Mouse (Mus musculus) embryo, embryonic 11 days (tissue): ENCODE results near the gene Nrap.
"Not testable (repeated sequence)": the region's sequence is repeated elsewhere in the genome, so short reads cannot be mapped to it uniquely, and the experiment has no call there.

Source experiments
- DNase-seq: peaks from one replicate; pipeline ENCODE4 v3.0.0-alpha.2; 2015

Gene Nrap

GRCm38 (mm10) chr19:56389879-56390278, at the start of gene Nrap:
TSS of gene Nrap (minus strand) at chr19:56390037.
- DNase-seq, result no peak

- no peak for DNase-seq
Observed at GRCm38 (mm10) chr19:56439072-56439434, 49.2 kb upstream of the Nrap start.

DNA sequence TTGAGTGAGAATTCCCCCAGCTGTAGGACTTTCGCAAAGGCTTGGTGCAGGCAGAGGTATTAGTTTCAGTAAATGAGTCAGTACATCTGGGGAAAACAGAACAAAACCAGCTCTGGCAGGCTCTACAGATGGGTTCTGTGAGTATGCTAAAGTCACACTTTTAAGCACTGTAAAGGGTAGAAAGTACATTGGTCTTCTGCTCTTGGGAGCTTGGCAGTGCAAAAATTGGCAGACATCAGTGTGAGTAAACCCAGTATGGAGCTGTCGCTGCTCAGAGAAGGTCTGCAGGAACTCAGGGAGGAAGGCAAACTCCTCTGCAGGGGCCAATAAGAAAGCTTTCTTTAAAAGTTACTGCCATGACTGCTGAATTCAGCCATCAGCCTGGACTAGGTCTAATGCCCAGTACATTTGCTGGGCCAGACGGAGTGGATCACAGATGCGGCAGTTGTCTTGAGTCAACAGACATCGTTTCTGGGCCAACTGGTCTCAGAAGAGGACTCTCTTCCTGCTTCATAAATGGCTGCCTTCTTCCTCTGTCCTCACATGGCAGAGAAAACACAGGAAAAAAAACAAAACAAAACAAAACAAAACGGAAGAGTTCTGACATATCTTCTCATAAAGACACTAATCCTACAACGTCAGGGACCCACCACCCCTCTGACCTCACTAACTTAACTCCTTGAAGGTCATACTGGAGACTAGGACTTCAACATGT, 48.7 kb upstream of the Nrap start:
- no peak for DNase-seq

DNA sequence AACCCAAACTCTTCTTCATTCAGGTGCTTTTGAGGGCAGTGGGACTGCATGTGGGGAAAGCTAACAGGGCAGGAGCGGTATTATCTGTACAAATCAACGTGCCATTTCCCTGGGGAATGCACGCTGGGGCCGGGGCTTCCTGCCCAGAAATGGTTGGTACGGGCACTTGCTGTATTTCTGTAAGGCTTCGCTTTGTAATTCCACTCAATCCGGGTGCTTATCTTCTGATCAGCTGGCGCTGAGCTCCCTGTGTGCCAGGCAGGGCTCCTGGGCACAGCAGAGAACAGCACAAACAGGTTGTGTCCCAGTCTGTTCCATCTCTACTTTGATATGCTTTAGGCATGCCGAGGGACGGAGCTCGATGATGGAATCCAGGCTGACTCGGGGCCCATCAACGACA, 46.5 kb upstream of the Nrap start:
- DNase-seq, result no peak

- no peak for DNase-seq
Observed at GRCm38 (mm10) chr19:56433581-56433980, 43.7 kb upstream of the Nrap start.

- no peak for DNase-seq
Observed at GRCm38 (mm10) chr19:56432706-56433105, 42.9 kb upstream of the Nrap start.

- DNase-seq, result peak; percentile 42
Observed at GRCm38 (mm10) chr19:56430369-56430768, 40.5 kb upstream of the Nrap start.

DNA sequence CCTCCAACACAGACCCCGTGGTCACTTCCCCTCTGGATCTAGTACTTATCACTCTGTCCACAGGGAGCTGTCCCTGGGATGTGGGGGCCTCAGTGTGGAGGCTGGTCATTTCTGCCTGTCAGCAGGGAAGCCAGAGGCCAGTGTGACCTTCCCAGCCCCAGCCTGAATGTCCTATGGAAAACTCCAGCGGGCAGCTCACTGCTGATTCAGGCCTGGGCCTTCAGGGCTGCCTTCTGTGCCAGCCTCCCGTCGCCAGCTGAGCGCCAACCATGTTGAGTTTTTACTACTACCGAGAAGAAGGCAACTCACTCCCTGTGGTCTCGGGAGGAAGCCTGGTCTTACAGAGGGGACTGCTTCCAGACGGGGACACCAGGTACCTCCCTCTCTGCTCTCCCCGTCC, 35.7 kb upstream of the Nrap start:
- DNase-seq, result no peak

GRCm38 (mm10) chr19:56424606-56425395, 35.0 kb upstream of the Nrap start:
- no peak for DNase-seq

DNA sequence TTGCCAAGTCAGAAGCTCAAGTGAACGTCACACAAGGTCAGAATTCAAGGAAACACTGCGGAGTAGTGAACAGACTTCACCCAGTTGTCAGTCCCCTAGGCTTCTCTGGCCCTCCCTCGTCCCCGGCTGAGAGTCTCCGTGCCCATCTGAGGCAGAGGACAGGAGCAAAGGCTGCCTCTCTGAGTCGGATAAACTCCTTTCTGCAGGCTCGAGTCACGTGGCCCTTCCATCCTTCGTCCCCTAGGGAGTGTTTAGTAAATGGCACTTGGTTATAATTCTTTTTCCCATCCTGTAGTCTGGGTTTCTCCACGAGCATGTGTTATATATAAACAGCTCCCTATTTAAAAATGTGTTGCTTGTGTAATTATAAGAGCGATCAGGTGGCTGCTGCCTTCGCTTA, 33.5 kb upstream of the Nrap start:
- peak; percentile 27 for DNase-seq

DNA sequence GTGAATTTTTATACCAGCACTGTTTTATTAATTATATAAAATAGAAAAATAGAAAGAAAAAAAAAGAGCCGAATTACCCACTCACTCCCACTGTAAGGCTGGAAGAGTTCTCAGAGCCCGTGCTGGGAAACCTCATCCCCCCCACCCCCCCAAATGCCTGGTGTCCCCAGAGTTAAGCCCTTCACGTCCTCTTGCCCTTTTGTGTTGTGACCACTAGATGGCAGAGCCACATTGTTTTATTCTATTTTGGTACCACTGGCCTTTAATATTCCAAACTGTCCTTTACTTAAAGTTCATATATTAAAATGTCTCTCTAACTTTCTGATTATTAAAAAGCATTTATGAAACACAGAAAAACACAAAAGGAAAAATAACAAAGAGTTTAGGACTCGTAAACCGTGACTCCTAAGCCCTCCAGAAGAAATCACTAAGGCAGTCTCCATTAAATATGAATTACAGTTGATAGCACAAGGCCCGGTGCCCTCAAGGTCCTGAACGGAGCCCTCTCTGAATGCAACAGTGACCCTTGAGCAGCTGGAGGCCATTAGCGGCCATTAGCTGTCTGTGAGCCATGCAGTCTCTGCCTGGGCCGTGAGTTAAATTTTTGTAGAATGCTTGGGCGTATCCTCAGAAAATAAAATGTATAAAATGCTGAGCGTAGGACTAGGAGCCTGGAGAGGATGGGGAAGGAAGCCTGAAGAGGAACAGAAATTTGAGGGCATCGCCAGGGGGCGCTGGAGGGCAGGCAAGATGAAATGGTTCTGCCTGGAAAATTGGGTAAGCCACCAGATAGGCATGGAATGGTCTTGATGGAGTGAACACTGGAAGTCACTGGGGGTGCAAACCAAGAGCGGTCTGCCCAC, 32.9 kb upstream of the Nrap start:
- DNase-seq, result peak; percentile 84

- no peak for DNase-seq
Observed at GRCm38 (mm10) chr19:56420345-56420744, 30.5 kb upstream of the Nrap start.

DNA sequence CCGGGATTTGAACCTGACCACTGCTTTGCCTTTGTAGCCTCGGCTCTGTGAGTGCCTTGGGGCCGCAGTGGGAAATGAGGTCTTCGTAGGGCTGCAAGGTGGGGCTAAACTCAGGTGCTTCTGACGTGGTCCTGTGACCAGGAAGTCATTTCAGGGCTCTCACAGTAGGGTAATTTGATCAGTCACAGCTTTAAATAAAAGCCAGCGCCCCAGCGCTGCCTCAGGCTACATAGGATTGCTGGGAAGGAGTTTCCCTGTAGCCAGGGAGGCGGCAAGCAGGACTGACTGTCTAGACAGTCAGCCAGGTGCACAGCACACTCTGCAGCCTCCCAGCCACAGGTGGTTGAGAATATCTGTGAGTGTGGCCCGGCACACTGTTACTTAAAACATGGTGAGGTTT, 29.6 kb upstream of the Nrap start:
- no peak for DNase-seq

- no peak for DNase-seq
Observed at GRCm38 (mm10) chr19:56418404-56418803, 28.6 kb upstream of the Nrap start.

GRCm38 (mm10) chr19:56409884-56410283, 20.0 kb upstream of the Nrap start:
- DNase-seq, result not testable (repeated sequence)

- no peak for DNase-seq
Observed at GRCm38 (mm10) chr19:56406581-56406980, 16.7 kb upstream of the Nrap start.

GRCm38 (mm10) chr19:56405824-56406223, 16.0 kb upstream of the Nrap start:
- no peak for DNase-seq

DNA sequence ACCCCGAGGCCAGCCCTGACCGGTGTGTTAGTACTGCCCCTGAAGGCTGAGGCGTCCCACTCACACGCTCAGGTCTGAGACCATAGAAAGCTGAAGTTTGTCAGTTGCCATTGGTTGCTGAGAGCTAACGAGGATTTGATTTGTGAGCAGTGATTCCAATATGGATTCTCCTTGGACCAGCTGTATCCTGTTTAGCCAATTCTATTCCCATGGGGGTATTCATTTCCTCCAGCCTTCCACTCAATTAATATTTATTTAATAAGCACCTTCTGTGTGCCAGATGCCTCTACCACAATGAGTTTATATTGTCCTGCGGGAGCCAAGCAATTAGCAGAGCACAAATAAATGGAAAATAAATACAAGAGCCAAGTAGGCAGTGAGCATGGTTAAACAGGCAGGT, 12.0 kb upstream of the Nrap start:
- DNase-seq, result no peak

- peak; percentile 39 for DNase-seq
Observed at GRCm38 (mm10) chr19:56400200-56400599, 10.4 kb upstream of the Nrap start.

- DNase-seq, result no peak
Observed at GRCm38 (mm10) chr19:56398528-56398795, 8.6 kb upstream of the Nrap start.

- no peak for DNase-seq
Observed at GRCm38 (mm10) chr19:56397663-56398527, 8.1 kb upstream of the Nrap start.
